Mouse (Mus musculus) hindbrain, embryonic 12.5 days (tissue): ENCODE measurements around the gene Dnal4. TPM values are rescaled to one million over a fixed set of nuclear protein-coding genes. Genes with fewer than 3 reads are reported as not detected.

ENCODE experiments used
- ATAC-seq: fragments of 200-750 bp; cut with Nextera tagmentation; 2 replicates; pipeline ENCODE4 v1.8.0; 2017; ENCODE audit warnings: moderate TSS enrichment; ENCODE audit not compliant: low FRiP score
- H3K27ac ChIP-seq: fragments of 300-500 bp; sonication (generic); 2 replicates; pipeline ENCODE4 v1.5.1; 2016; ENCODE audit warnings: mild to moderate bottlenecking
- H3K27me3 ChIP-seq: fragments of 300-500 bp; sonication (generic); 2 replicates; pipeline ENCODE4 v1.6.1; 2016; ENCODE audit warnings: mild to moderate bottlenecking
- H3K36me3 ChIP-seq: fragments of 300-500 bp; sonication (generic); 2 replicates; pipeline ENCODE4 v1.6.1; 2016; ENCODE audit warnings: mild to moderate bottlenecking
- H3K4me1 ChIP-seq: fragments of 300-500 bp; sonication (generic); 2 replicates; pipeline ENCODE4 v1.6.1; 2016
- H3K4me2 ChIP-seq: fragments of 300-500 bp; sonication (generic); replicated peaks from 2 replicates; pipeline ENCODE4 v1.6.1; 2016; ENCODE audit warnings: mild to moderate bottlenecking
- H3K4me3 ChIP-seq: fragments of 300-500 bp; sonication (generic); 2 replicates; pipeline ENCODE4 v1.5.1; 2016; ENCODE audit warnings: mild to moderate bottlenecking
- H3K9ac ChIP-seq: fragments of 300-500 bp; sonication (generic); 2 replicates; pipeline ENCODE4 v1.6.1; 2016; ENCODE audit warnings: mild to moderate bottlenecking, moderate library complexity
- H3K9me3 ChIP-seq: fragments of 300-500 bp; sonication (generic); replicated peaks from 2 replicates; pipeline ENCODE4 v1.6.1; 2016; ENCODE audit warnings: mild to moderate bottlenecking
- WGBS: fragments of 180-500 bp; shearing (Covaris S2); methylation state at CpG from one replicate; pipeline ENCODE4 v1.1.7; 2016; 5-methylcytosine and 5-hydroxymethylcytosine counted together
- polyA plus RNA-seq: library from polyadenylated mRNA; unstranded; fragments of >200 nt; fragmentation: Nextera tagmentation; extraction: Ambion mirVana; gene quantifications from 2 replicates; pipeline ENCODE4 v1.2.1, GENCODE M21; 2016

Gene Dnal4
- polyA plus RNA-seq, 1 experiment from 2014 or later = 76.8 TPM

DNA sequence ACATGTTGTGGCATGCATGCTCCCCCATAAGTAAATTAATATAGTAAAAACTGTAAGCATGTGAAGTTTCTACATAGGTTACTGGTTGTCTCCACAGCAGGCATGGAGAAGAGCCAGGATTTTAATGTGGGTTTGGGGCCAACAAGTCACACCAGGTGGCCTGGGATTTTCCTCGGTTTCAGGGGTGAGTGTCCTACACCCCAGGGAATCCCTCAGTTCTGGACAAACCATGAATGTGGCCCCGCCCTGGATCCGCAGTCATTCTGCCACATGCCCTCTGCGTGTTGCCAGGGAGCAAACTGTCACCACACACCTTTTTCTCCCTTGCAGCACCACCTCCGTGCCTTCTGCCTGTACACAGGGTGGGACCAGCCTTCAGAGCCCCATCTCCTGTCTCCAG lies 31.0 kb upstream of the Dnal4 start:
- Histone ChIP-seq H3K27ac (no peak overlapping the region), H3K4me3 (no peak overlapping the region), H3K4me2 (no peak overlapping the region), H3K27me3 (peaks cover 48% of the 10 kb centered on the region), H3K9me3 (no peaks in the 10 kb centered on the region), H3K4me1 (peaks cover 13% of the 10 kb centered on the region), H3K36me3 (no peaks in the 10 kb centered on the region), H3K9ac (no peak overlapping the region)
- ATAC-seq = no peak
- 62% methylated on average over 5 of the region's 5 CpGs for WGBS

DNA sequence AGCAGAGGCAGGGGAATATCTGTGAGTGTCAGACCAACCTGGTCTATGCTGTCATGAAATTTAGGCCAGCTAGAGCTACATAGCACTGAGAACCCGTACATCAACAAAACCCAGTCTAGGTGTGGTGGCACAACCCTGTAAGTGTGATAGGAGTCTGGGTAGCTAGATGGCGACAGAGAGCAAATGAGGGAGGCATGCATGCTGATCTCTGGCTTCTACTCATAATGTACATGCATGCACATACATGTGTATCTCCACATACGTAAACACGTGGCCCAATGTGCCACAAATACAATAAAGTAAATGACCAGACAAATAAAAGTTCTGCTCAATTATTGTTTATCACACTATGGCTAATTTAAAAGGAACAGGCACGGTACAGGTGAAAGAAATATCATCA lies 30.5 kb upstream of the Dnal4 start:
- peaks cover 54% of the 10 kb centered on the region for H3K27me3 ChIP-seq
- no peak overlapping the region for H3K4me3 ChIP-seq
- no peaks in the 10 kb centered on the region for H3K9me3 ChIP-seq
- no peak overlapping the region for H3K27ac ChIP-seq
- no peak for ATAC-seq
- WGBS = 38% methylated on average over 5 of the region's 5 CpGs
- peaks cover 18% of the 10 kb centered on the region for H3K4me1 ChIP-seq
- H3K36me3 ChIP-seq = no peaks in the 10 kb centered on the region
- no peak overlapping the region for H3K4me2 ChIP-seq
- H3K9ac ChIP-seq = no peak overlapping the region

DNA sequence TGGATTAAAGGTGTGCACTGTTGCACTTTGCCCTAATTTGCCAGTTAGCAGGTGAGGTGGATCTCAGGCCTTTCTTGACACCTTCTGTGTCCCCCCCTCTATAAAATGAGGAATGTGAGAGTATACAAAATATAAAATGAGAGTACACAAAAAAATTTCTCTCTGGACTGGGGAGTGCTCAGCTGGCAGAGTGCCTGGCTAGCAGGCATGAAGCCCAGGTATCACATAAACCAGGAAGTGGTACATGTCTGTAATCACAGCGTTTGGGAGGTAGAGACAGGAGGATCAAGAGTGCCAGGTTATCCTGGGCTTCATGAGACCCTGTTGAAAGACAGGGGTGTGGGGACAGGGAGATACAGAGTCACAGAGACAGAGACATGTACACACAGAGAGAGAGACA lies 29.4 kb upstream of the Dnal4 start:
- H3K4me3 ChIP-seq = no peak overlapping the region
- no peaks in the 10 kb centered on the region for H3K36me3 ChIP-seq
- H3K9me3 ChIP-seq = no peaks in the 10 kb centered on the region
- 49% methylated on average over 1 of the region's 1 CpGs for whole genome bisulfite sequencing
- no peak overlapping the region for H3K4me2 ChIP-seq
- ATAC-seq = no peak
- no peak overlapping the region for H3K27ac ChIP-seq
- peaks cover 21% of the 10 kb centered on the region for H3K4me1 ChIP-seq
- peaks cover 64% of the 10 kb centered on the region for H3K27me3 ChIP-seq
- H3K9ac ChIP-seq = no peak overlapping the region

DNA sequence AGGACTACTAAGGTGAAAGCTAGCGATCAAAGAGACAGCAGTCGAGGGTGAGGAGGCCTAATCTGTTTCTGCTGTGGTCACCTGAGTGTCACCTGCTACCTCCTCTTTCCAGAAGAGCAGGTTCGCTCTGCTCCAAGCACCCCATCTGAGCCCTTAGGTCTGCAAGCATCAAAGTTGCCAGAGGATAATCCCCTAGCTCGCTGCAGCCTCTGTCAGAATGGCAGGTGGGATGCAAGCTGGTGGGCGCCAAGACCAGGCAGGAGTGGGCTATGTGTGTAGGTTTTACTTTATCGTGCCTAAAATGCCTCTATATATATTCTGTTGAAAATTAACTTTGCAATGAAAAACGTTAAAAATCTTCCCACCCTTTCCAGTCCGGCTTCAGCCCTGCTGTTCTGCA lies 27.6 kb upstream of the Dnal4 start:
- ATAC-seq = no peak
- H3K4me2 ChIP-seq = peak overlapping the region; percentile 82
- peaks cover 24% of the 10 kb centered on the region for H3K4me1 ChIP-seq
- no peaks in the 10 kb centered on the region for H3K9me3 ChIP-seq
- H3K9ac ChIP-seq = peak overlapping the region; percentile 77; the same call in 1 of the 2 replicates
- WGBS = 22% methylated on average over 8 of the region's 8 CpGs
- H3K4me3 ChIP-seq = 0 out of 2 replicates have a peak overlapping the region, but pooled peaks have one; percentile 60
- H3K36me3 ChIP-seq = no peaks in the 10 kb centered on the region
- H3K27ac ChIP-seq = peak overlapping the region; percentile 64; the same call in 1 of the 2 replicates
- peaks cover 73% of the 10 kb centered on the region for H3K27me3 ChIP-seq

DNA sequence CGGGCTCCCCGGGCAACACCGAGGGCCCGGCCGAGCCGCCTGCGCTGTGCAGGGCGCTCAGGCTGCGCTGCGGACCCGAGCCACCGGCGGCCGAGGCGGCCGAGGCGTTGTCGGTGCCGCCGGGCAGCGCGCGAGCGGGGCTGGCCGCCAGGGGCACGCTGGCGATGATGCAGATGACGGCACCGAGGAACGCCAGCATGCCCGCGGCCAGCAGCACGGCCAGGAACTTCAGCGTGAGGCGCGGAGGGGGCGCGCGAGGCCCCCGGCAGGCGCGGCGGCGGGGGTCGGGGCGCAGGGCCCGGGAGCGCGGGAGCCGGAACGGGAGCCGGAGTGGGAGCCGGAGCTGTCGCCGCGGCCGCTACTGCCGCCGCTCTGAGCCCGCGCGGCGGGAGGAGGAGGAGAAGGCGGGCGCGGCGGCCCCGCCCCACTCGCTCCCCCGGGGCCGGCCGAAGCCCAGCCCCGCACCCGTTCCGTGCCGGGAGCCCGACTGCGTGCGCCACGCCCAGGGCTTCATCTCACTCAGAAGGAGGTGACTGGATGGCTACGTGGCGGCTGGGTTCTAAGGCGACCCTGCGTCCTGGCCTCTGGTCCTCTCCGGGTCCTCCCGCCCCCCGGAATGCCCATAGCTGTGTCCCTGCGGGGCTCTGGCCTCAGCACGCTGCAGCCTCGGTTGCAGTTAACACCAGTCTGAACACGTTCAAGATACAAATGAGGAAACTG lies 26.9 kb upstream of the Dnal4 start, which contains the start of gene Nptxr:
Gene Nptxr, minus strand, starts transcription at position 415 of the 720 bp plus-strand sequence.
- H3K9ac ChIP-seq = peak within 1 kb of the TSS; percentile 77
- peak; percentile 83 for ATAC-seq
- peaks cover 76% of the 10 kb centered on the region for H3K27me3 ChIP-seq
- peaks cover 27% of the 10 kb centered on the region for H3K4me1 ChIP-seq
- no peaks in the 10 kb centered on the region for H3K36me3 ChIP-seq
- under 1% methylated on average over 64 of the region's 91 CpGs for WGBS
- no peaks in the 10 kb centered on the region for H3K9me3 ChIP-seq
- H3K27ac ChIP-seq = peak within 1 kb of the TSS; percentile 64
- peak within 1 kb of the TSS; percentile 82 for H3K4me2 ChIP-seq
- peak within 1 kb of the TSS; percentile 60 for H3K4me3 ChIP-seq

DNA sequence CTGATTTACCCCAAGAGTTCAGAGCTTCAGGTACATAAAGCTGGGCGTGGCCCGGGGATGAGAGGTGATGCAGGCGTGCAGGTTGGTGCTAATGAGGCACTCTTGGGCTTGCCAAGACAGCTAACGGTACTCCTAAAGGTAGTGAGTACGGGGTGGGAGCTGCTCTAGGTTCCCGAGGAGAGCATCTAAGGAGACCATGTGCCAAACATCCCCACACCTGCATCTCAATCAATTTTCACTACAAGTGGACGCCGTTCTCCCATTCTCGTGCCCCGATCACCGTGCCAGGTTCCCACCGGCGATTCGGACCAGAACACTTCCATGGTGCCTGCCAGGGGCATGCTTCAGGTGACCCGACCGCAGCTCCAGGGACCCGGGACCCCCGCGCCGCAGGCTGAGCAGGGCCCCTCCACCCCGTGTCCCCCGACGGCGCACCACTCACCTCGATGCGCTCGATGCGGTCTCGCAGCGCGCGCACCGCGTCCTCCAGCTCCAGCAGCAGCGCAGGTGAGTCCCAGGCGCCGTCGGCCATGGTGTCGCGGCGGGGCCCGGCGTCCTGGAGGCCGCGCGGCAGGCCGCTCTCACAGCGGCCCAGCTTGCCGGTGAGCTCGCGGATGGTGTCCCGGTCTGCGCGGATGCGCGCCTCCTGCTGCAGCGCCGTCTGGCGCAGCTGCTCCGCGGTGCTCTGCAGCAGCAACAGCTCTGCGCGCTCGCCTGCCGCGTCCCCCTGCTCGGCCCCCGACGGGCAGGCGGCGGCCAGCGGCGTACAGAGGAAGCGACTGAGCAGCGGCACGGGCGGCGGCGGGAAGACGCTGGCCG lies 26.1 kb upstream of the Dnal4 start:
- Histone ChIP-seq H3K27me3 (peaks cover 72% of the 10 kb centered on the region), H3K4me1 (peaks cover 27% of the 10 kb centered on the region)
- 6% methylated on average over 66 of the region's 81 CpGs for WGBS

DNA sequence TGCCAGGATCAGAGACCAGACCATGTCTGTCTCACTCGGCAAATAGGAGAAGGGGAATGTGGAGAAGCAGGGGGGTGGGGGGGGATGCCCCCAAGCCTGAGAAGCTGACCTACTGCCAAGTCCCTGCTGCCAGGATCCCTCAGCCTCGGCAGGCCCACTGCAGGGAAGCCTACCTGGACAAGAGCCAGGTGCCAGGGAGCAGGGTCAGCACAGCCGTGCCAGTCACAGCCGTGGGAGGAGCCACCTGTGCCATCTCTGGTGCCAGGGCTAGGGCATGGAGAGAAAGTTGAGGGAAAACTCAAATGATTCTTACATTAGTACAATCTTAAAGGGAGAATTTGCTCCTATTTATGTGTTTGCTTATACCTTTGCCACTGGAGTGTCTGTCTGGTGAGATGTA lies 24.7 kb upstream of the Dnal4 start:
- Histone ChIP-seq H3K4me2 (no peak overlapping the region), H3K36me3 (no peaks in the 10 kb centered on the region), H3K4me1 (peaks cover 27% of the 10 kb centered on the region), H3K4me3 (no peak overlapping the region), H3K9ac (no peak overlapping the region), H3K9me3 (no peaks in the 10 kb centered on the region), H3K27ac (no peak overlapping the region), H3K27me3 (peaks cover 65% of the 10 kb centered on the region)
- no peak for ATAC-seq
- 65% methylated on average over 4 of the region's 4 CpGs for WGBS

More for the DNA sequence above, 26.1 kb upstream of the Dnal4 start:
- H3K4me3 ChIP-seq = peak overlapping the region; percentile 60
- no peaks in the 10 kb centered on the region for H3K36me3 ChIP-seq
- peak; percentile 69 for ATAC-seq
- no peaks in the 10 kb centered on the region for H3K9me3 ChIP-seq
- H3K4me2 ChIP-seq = peak overlapping the region; percentile 82
- H3K9ac ChIP-seq = peak overlapping the region; percentile 77
- peak overlapping the region; percentile 64 for H3K27ac ChIP-seq

DNA sequence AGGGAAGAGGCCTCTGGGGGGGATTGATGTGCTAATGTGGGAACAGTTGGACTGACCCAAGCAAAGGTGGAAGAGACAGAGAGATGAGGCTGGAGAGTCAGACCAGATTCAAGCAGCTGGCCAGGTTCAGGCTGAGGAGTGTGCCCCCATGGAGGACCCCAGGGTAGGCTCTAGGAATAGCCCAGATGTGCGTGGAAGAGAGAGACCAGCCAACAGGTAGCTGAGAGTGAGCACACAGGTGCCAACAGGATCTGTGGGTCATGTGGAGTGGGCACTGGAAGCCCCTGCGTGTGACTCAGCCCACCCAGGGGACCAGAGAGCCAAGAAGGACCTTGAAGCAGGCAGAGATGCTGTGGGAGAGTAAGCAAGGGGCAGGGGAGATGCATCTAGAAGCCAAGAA lies 24.0 kb upstream of the Dnal4 start:
- Histone ChIP-seq H3K27ac (no peak overlapping the region), H3K36me3 (no peaks in the 10 kb centered on the region), H3K9ac (no peak overlapping the region), H3K4me1 (peaks cover 27% of the 10 kb centered on the region), H3K4me3 (no peak overlapping the region), H3K27me3 (peaks cover 58% of the 10 kb centered on the region), H3K9me3 (no peaks in the 10 kb centered on the region), H3K4me2 (no peak overlapping the region)
- WGBS = 57% methylated on average over 2 of the region's 2 CpGs
- no peak for ATAC-seq

DNA sequence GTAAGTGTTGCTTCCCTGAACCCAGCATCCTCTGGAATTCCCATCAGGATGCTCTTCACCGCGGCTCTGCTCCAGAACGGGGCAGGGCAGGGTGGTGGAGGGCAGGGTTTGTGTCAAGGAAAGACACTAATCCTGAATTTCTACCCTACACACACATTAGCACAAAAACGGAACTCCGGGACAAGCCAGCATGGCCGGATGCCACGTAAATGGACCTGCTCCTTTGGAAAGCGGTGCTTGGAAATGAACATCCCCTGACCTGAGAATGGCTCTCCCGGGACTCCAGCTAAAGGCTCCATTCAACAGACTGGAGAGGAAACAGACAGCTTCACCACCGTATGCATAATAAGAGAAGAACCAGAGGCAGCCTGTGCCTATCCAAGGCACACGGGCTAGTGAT lies 23.1 kb upstream of the Dnal4 start:
- Histone ChIP-seq H3K4me1 (peaks cover 27% of the 10 kb centered on the region), H3K4me3 (no peak overlapping the region), H3K36me3 (no peaks in the 10 kb centered on the region), H3K27me3 (peaks cover 48% of the 10 kb centered on the region), H3K4me2 (no peak overlapping the region), H3K9ac (no peak overlapping the region), H3K27ac (no peak overlapping the region), H3K9me3 (no peaks in the 10 kb centered on the region)
- ATAC-seq = no peak
- 50% methylated on average over 11 of the region's 11 CpGs for WGBS

DNA sequence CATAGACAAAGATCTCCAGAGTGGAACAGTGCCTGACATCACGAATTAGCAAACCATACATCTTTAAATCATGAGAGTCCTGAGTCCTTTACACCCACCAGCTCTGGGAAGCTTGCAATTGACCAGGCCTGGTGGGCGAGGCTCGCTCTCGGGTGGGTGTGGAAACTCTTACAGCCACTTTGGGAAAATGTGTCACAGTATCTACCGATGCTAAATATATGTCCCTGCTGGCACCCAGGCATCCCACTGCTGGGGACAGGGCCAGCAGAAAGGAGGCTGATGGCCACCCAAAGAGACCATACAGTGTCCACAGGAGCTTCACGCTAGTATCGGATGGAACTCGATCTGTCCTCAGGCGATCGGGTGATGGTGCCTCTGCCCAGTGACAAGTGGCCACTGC lies 20.9 kb upstream of the Dnal4 start:
- peaks cover 14% of the 10 kb centered on the region for H3K4me1 ChIP-seq
- ATAC-seq = no peak
- H3K9me3 ChIP-seq = no peaks in the 10 kb centered on the region
- peaks cover 27% of the 10 kb centered on the region for H3K27me3 ChIP-seq
- H3K4me3 ChIP-seq = no peak overlapping the region
- WGBS = 85% methylated on average over 10 of the region's 10 CpGs
- no peak overlapping the region for H3K4me2 ChIP-seq
- no peaks in the 10 kb centered on the region for H3K36me3 ChIP-seq
- no peak overlapping the region for H3K9ac ChIP-seq
- H3K27ac ChIP-seq = no peak overlapping the region

DNA sequence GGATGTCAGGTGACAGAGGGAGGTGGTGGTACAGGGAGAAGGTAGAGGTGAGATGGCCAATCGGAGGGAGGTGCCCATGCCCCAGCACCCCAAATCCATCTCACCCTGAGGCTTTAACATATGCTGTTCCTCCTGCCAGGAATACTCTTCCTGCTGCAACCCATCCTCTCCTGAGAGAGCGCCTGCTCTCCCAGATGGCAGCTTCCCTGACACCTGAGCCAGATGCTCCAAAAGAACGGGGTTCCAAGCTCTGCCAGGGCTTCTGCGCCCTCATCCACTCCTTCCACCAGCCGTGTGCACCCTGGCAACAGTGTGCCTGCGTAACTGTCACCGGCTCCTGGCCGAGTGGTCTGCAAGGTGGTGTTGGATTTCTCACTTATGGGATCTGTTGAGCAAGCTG lies 20.0 kb upstream of the Dnal4 start:
- H3K27me3 ChIP-seq = peaks cover 19% of the 10 kb centered on the region
- H3K9me3 ChIP-seq = no peaks in the 10 kb centered on the region
- no peak overlapping the region for H3K27ac ChIP-seq
- H3K9ac ChIP-seq = no peak overlapping the region
- 87% methylated on average over 8 of the region's 8 CpGs for WGBS
- no peaks in the 10 kb centered on the region for H3K36me3 ChIP-seq
- peaks cover 7% of the 10 kb centered on the region for H3K4me1 ChIP-seq
- no peak overlapping the region for H3K4me2 ChIP-seq
- no peak for ATAC-seq
- no peak overlapping the region for H3K4me3 ChIP-seq

DNA sequence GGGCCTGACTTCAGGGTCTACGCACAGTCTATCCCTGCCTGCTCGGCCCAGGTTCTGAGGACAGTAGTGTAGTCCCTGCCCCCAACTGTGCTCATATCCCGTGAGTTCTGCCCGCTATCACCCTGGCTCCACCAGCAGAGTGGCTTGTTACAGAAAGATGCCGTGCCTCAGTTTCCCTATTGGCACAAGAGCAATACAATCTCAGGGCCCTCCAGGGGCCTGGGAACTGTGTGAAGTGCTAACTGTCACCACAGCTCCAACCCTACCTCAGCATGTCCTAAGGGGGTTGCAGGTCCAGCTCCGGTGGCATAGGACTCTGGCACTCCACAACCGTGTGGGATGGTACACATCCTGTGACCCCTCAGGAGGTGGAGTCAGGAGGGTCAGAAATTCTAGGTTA lies 19.4 kb upstream of the Dnal4 start:
- no peak overlapping the region for H3K27ac ChIP-seq
- no peaks in the 10 kb centered on the region for H3K9me3 ChIP-seq
- H3K9ac ChIP-seq = no peak overlapping the region
- H3K4me2 ChIP-seq = no peak overlapping the region
- no peaks in the 10 kb centered on the region for H3K36me3 ChIP-seq
- peaks cover 19% of the 10 kb centered on the region for H3K27me3 ChIP-seq
- 84% methylated on average over 7 of the region's 7 CpGs for WGBS
- peaks cover 10% of the 10 kb centered on the region for H3K4me1 ChIP-seq
- ATAC-seq = no peak
- H3K4me3 ChIP-seq = no peak overlapping the region
